Mouse (Mus musculus): ENCODE results near the gene Csf3r.
"Not testable (repeated sequence)": the region's sequence is repeated elsewhere in the genome, so short reads cannot be mapped to it uniquely, and the experiment has no call there.

Csf3r gene

GRCm38 (mm10) chr4:126024303-126024900, at the start of gene Csf3r:
TSS of gene Csf3r (plus strand) at chr4:126024550.
- DNase-seq (ENCODE audit: low read depth, low spot score) = no peak

DNA sequence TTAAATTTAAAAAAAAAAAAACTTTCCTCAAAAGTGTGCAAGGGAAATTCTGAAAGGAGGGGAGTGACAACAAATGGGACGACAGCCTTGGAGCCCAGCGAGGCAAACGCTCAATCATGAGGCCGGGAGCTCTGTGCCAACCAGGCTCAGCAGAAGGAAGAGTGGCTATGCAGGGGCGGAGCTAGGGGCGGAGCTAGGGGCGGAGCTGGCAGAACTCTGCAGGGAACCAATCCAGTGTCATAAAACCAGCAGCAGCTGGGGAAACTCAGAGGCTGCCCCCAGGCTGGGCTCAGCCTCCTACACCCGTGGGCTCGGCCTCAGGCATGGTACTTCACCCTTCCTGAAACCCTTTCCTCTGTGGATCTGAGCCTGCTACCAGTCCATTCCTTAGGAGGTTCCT, 46.6 kb upstream of the Csf3r start:
- peak; percentile 88 for DNase-seq (ENCODE audit: low read depth, low spot score)

DNA sequence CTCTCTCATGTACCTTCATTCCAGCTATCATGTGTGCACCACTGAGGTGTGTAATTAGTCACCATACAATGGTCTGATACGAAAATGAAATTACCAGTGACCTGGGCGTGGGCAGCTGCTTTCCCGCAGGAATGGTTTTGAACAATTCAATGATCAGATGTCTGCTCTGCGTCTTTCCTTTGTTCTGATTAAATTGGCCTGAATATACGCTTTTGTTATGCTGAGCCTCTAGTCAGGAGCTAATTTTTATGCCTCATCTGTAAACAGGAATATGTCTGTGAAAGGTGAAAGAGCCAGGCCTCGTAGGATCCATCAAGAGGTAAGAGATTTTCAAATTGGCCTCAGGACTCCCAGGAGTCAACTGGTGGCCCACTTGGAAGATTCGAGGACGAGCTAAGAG, 41.1 kb upstream of the Csf3r start:
- no peak for DNase-seq (ENCODE audit: low read depth, low spot score)

GRCm38 (mm10) chr4:125985703-125986102, 38.6 kb upstream of the Csf3r start:
- DNase-seq (ENCODE audit: low read depth, low spot score) = not testable (repeated sequence)

DNA sequence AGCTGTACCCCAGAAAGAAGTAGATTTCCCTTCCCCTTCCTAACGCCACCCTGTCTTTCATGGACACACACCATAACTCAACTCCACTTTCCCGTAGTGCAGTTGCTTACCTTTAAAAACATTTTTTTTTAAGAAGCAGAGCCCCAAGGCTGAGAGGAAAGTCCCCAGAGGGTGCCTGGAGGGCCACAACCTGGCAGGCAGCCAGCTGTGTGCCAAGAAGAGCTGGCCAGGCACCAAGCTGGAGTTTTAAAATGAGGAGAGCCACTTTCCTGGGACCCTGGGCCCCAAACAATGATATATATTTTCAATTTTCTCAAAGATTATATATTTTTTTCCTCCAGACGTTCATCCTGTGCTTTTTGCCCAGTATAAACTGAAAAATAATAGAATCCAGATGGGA, 37.3 kb upstream of the Csf3r start:
- no peak for DNase-seq (ENCODE audit: low read depth, low spot score)

DNA sequence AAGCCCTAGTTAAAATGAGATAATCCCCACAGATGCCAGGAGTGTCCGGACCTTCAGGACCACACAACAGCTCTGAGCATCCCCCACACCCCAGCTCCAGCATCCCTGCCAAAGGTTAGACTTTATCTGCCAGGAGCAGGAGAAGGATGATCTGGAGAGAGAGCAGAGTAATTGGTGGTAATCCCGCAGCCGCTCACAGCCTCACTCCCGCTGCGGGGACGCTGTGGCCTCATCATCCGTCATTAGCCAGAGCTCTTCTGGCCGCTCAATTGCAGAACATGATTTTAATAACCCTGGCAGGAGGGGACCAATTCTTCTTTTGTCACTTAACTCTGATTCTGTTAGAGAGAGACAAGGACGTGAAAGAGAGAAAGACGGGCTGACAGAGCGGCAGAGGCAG, 35.3 kb upstream of the Csf3r start:
- no peak for DNase-seq (ENCODE audit: low read depth, low spot score)

- DNase-seq (ENCODE audit: low read depth, low spot score) = peak; percentile 89
Observed at GRCm38 (mm10) chr4:125990143-125990542, 34.2 kb upstream of the Csf3r start.

DNA sequence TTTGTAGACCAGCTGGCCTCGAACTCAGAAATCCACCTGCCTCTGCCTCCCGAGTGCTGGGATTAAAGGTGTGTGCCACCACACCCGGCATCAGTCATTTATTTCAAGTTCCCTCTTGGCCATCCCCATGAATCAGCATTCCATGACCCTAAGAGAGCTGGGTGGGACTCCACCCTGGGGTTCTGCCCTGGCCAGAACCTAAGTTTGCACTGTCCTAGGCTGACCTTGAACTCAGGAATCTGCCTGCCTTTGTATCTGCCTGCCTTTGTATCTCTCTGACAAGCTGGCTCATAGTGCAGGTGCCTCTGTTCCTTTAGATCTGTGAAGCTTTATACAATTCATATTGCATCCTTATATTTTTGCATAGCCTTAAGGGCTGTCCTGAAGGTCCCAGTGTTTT, 32.1 kb upstream of the Csf3r start:
- DNase-seq (ENCODE audit: low read depth, low spot score) = peak; percentile 88

DNA sequence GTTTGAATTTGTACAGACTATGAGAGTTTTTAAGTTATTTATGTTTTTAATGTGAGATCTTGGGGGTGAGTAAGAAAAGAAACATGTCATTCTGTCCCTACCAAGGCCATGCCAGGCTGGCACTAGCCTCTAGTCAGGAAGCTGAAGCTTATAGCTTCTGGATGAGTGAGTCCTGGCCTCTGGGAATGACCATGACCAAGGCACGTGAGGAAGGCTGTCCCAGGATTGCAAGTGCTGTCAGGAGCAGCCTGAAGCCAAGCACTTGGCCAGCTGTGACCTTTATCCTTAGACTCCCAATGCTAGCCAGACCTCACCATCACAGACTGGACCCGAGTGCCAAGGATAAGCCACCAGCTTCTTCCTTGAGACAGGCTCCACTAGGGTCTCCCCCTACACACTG, 31.4 kb upstream of the Csf3r start:
- no peak for DNase-seq (ENCODE audit: low read depth, low spot score)

DNA sequence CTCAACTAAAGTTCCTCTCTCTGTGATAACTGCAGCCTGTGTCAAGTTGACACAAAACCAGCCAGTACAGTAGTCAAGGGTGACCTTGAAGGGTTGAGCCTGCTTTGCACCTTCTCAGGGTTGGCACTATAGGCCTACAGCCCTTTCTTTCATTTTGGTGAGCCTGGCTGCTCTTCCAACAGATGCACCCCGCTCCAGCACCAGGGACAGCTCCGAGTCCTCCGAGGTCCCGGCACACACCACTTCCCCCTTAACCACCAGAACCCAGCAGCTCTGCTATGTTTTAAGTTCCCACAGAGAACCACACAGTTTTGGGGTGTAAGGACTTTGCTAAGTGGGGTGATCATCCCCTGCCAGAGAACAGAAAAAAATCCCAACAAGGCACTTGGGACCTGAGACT, 27.8 kb upstream of the Csf3r start:
- DNase-seq (ENCODE audit: low read depth, low spot score) = peak; percentile 60

DNA sequence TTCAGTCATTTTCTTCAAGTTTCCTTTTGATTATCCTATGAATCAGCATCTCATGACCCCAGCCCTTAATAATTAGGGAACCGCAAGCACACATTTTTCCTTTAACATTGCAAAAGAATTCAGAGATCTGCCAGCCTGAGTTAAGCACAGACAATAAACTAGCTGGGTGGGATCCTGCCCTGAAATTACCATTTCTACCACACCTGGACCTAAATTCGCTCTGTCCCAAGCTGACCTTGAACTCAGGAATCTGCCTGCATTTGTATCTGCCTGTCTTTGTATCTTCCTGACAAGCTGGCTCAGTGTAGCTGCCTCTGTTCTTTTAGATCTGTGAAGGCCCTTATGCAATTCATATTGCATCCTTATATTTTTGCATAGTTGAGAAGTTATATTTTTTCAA, 26.5 kb upstream of the Csf3r start:
- DNase-seq (ENCODE audit: low read depth, low spot score) = peak; percentile 46

DNA sequence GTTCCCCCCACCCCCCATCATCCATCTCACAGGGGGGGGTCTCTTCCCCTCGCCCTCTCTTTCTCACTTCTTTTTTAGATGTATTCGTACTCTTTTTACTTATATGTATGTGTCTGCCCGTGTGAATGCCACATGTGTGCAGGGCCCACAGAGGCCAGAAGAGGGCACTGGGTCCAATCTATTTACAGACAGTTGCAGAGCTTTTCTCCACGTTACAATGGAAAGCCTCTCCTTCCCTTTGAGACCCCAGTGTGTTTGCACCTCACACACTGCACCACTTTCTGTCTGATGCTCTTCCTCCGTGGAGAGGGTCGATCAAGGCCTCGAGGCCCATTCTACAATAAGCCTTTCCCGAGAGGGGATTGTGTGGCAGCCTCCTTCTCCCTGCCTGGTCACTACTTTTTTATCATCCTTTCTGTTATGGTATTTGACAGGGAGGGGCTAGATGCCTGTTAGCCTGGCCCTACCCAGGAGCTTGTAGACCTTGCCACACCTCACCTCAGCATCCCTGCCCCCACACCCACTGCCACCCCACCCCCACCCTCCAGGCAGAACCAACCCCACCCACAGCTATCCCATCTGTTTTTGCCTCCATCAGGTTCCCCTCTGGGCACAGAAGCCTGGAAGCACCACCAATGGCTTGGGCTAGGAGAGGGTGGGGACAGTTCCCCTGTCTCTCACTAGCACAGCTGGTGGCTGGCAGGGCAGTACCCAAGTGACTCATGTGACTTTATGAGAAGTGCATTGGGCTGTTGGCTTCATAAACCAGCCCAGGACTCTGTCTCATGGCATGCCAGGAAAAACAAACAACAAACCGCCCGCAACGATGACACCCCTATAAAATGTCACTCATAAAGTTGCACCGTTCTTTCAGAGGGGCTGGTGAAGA, 22.8 kb upstream of the Csf3r start:
- peak; percentile 67 for DNase-seq (ENCODE audit: low read depth, low spot score)

GRCm38 (mm10) chr4:126017676-126018332, 6.5 kb upstream of the Csf3r start:
- DNase-seq (ENCODE audit: low read depth, low spot score) = no peak

- DNase-seq (ENCODE audit: low read depth, low spot score) = no peak
Observed at GRCm38 (mm10) chr4:126018966-126019538, 5.3 kb upstream of the Csf3r start.

DNA sequence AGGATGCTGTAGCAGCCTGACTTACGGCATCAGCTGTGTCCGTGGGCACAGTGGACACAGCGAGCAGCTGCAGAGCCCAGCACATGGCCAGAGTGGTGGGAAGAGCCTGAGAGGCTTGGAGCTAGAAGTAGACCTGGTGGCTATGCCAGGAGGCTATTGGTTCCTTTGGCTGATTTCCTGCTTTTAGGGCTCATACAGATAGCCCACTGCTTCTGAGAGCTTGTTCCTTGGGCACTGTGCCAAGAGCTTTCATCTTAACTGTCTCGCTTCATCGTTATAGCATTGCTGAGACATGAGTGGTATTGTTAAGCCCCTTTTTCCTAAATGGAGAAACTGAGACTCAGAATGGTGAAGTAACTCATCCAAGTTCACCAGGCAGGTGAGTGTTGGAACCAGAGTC, 1.5 kb downstream of the Csf3r start:
- no peak for DNase-seq (ENCODE audit: low read depth, low spot score)

DNA sequence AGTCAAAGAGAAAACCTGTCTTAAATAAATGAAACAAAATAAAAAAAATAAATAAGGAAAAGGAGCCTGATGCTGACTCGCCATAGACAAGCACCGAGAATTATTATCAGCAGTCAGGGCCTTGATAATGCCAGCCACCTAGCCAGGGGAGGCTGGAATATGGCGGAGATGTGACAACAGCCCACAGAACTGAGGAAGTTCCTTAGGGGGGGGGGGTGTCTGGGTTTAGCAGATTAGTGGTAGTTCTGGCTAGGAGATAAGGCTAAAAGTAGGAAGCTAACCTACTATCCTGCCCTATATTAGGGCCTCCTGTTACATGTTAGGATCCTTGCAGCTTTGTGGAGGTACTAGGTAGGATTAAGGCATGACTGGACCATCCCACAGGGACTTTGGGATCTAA, 3.6 kb downstream of the Csf3r start:
- DNase-seq (ENCODE audit: low read depth, low spot score) = no peak

GRCm38 (mm10) chr4:126029042-126029441, 4.7 kb downstream of the Csf3r start:
- no peak for DNase-seq (ENCODE audit: low read depth, low spot score)

GRCm38 (mm10) chr4:126030705-126031104, 6.4 kb downstream of the Csf3r start:
- no peak for DNase-seq (ENCODE audit: low read depth, low spot score)

GRCm38 (mm10) chr4:126035413-126035812, 11.1 kb downstream of the Csf3r start:
- DNase-seq (ENCODE audit: low read depth, low spot score) = no peak

DNA sequence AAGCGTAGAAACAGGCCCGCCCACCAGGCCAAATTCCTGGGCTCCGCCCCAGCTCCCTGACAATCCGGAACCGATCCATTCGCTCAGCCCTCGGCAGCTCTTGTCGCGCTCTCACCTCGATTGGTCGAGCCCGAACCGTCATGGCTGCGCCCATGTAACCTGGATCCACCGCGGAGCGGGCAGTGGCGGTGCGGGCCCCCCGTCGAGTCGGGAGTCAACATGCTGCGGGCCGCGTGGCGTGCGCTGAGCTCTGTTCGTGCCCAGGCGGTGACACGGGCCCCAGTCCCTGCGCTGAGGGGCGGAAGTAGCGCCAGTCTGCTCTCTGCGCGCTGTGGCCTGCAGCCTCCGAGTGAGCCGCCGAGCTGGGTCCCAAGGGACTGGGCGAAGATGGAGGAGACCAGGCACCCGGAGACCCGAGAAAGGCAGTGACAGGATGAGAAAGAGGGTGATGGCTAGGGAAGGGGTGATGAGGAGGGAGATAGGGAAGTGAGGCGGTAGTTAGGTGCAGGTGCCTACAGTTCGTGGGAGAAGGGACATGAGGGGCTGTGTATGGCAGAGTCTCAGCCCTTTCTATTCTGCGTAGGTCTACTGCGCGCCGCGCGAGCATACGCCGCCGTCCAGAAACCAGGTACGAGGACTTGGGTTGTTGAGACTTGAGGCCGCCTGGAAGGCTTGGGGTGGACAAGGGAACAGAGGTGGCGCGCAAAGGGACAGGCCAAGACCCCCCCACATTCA, 22.7 kb downstream of the Csf3r start, which contains the start of gene Mrps15:
Gene Mrps15, plus strand, starts transcription at position 75 of the 735 bp plus-strand sequence.
- peak; percentile 98 for DNase-seq (ENCODE audit: low read depth, low spot score)

DNA sequence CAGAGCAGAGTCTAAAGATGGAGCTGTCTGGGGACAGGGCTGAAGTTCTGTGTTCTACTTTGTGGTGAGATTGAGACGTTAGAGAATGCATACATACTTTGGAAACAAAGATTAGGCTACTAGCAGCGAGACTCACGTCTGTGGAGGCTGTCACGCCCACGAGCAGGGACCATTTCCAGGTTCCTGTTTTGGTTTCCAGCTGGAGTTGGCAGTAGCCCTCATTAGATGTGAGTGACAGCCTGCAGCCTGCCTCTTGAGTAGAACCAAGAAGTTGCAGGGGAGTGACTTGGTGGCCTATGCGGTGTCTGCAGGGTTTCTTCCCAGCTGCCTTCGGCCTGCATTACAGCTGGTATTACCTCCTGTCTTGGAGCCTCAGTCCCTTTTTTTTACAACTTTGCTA, 27.3 kb downstream of the Csf3r start:
- no peak for DNase-seq (ENCODE audit: low read depth, low spot score)

Data from ZHBTc4 (cell line).